Mouse (Mus musculus) spleen, adult 2 months (tissue): ENCODE measurements around the gene Nsg2. TPM values are rescaled to one million over a fixed set of nuclear protein-coding genes. Genes with fewer than 3 reads are reported as not detected.

Source experiments
- DNase-seq, 2 experiments: peaks; one replicate each; pipeline versions ENCODE4 v3.0.0 to v3.0.0-alpha.2; 2012 to 2021; ENCODE audit warnings: low spot score in 2 of 2, low read depth in 1 of 2
- H3K27ac ChIP-seq: fragments of 200-500 bp; 2 replicates; pipeline ENCODE4 v1.5.1; 2012; ENCODE audit warnings: low read length, inconsistent platforms; ENCODE audit not compliant: insufficient read depth
- H3K27me3 ChIP-seq: fragments of 200-500 bp; 2 replicates; pipeline ENCODE4 v1.6.1; 2012; ENCODE audit warnings: mild to moderate bottlenecking, moderate library complexity, low read length, inconsistent platforms; ENCODE audit not compliant: control insufficient read depth, insufficient read depth
- H3K36me3 ChIP-seq: fragments of 200-500 bp; 2 replicates; pipeline ENCODE4 v1.6.1; 2012; ENCODE audit warnings: mild to moderate bottlenecking, low read length, inconsistent platforms; ENCODE audit not compliant: control insufficient read depth, insufficient read depth
- H3K4me1 ChIP-seq: fragments of 200-500 bp; 2 replicates; pipeline ENCODE4 v1.6.1; 2011; ENCODE audit warnings: inconsistent platforms; ENCODE audit not compliant: control insufficient read depth, insufficient read depth, insufficient read length
- H3K4me3 ChIP-seq: fragments of 200-500 bp; 2 replicates; pipeline ENCODE4 v1.5.1; 2011; ENCODE audit warnings: mild to moderate bottlenecking, inconsistent platforms; ENCODE audit not compliant: insufficient read depth, insufficient read length; ENCODE audit errors: extremely low read depth
- CTCF ChIP-seq: fragments of 200-500 bp; IDR thresholded peaks from 2 replicates; pipeline ENCODE4 v1.5.1; 2011; ENCODE audit warnings: mild to moderate bottlenecking, inconsistent platforms; ENCODE audit not compliant: insufficient read depth, insufficient read length, insufficient replicate concordance; ENCODE audit errors: extremely low read depth
- POLR2A ChIP-seq: fragments of 200-500 bp; IDR thresholded peaks from 2 replicates; pipeline ENCODE4 v1.6.1; 2011; ENCODE audit warnings: low read depth, low read length, inconsistent platforms
- WGBS: fragments of 180-500 bp; shearing (Covaris S2); methylation state at CpG from one replicate; pipeline ENCODE4 v1.1.7; 2018; 5-methylcytosine and 5-hydroxymethylcytosine counted together
- polyA plus RNA-seq: library from polyadenylated mRNA; depleted of rRNA; stranded (reverse); fragments of >200 nt; gene quantifications from 2 replicates; pipeline ENCODE4 v1.2.3, GENCODE M21; 2012; rRNA removed

Nsg2 gene
- polyA plus RNA-seq, 1 experiment = 14.6 TPM

GRCm38 (mm10) chr11:32101059-32101632 is 100.9 kb downstream of the Nsg2 start:
- H3K4me3 ChIP-seq = no peak overlapping the region
- H3K36me3 ChIP-seq = no peaks in the 10 kb centered on the region
- H3K27ac ChIP-seq = no peak overlapping the region
- 81% methylated on average over 3 of the region's 3 CpGs for WGBS
- TF ChIP-seq POLR2A = no peak
- TF ChIP-seq CTCF = no peak
- no peaks in the 10 kb centered on the region for H3K27me3 ChIP-seq
- no peak for DNase-seq
- H3K4me1 ChIP-seq = no peaks in the 10 kb centered on the region

- Histone ChIP-seq H3K36me3 (no peaks in the 10 kb centered on the region), H3K4me3 (no peak overlapping the region), H3K4me1 (no peaks in the 10 kb centered on the region), H3K27me3 (no peaks in the 10 kb centered on the region), H3K27ac (no peak overlapping the region)
- 59% methylated on average over 12 of the region's 12 CpGs for WGBS
- DNase-seq = no peak
- TF ChIP-seq POLR2A (no peak), CTCF (no peak)
Measured at GRCm38 (mm10) chr11:32102976-32103375, 102.7 kb downstream of the Nsg2 start.

GRCm38 (mm10) chr11:32104406-32105116 is 104.3 kb downstream of the Nsg2 start:
- TF ChIP-seq POLR2A = no peak
- TF ChIP-seq CTCF = no peak
- H3K27ac ChIP-seq = no peak overlapping the region
- no peak for DNase-seq
- no peaks in the 10 kb centered on the region for H3K36me3 ChIP-seq
- H3K4me1 ChIP-seq = no peaks in the 10 kb centered on the region
- H3K4me3 ChIP-seq = no peak overlapping the region
- H3K27me3 ChIP-seq = no peaks in the 10 kb centered on the region
- 79% methylated on average over 9 of the region's 9 CpGs for WGBS

- 57% methylated on average over 10 of the region's 10 CpGs for WGBS
- DNase-seq = no peak
- H3K27me3 ChIP-seq = no peaks in the 10 kb centered on the region
- H3K4me3 ChIP-seq = no peak overlapping the region
- no peaks in the 10 kb centered on the region for H3K36me3 ChIP-seq
- no peaks in the 10 kb centered on the region for H3K4me1 ChIP-seq
- TF ChIP-seq CTCF (no peak), POLR2A (no peak)
- no peak overlapping the region for H3K27ac ChIP-seq
Measured at GRCm38 (mm10) chr11:32105750-32106646, 105.7 kb downstream of the Nsg2 start.

- no peaks in the 10 kb centered on the region for H3K27me3 ChIP-seq
- H3K4me1 ChIP-seq = no peaks in the 10 kb centered on the region
- WGBS = 81% methylated on average over 4 of the region's 4 CpGs
- H3K27ac ChIP-seq = no peak overlapping the region
- no peak for DNase-seq
- no peak overlapping the region for H3K4me3 ChIP-seq
- TF ChIP-seq CTCF (no peak), POLR2A (no peak)
- no peaks in the 10 kb centered on the region for H3K36me3 ChIP-seq
Measured at GRCm38 (mm10) chr11:32106647-32106985, 106.4 kb downstream of the Nsg2 start.

- TF ChIP-seq CTCF (no peak), POLR2A (no peak)
- 85% methylated on average over 8 of the region's 8 CpGs for WGBS
- Histone ChIP-seq H3K36me3 (no peaks in the 10 kb centered on the region), H3K27ac (no peak overlapping the region), H3K4me1 (no peaks in the 10 kb centered on the region), H3K27me3 (no peaks in the 10 kb centered on the region), H3K4me3 (no peak overlapping the region)
- no peak for DNase-seq
Measured at GRCm38 (mm10) chr11:32108441-32108840, 108.2 kb downstream of the Nsg2 start.

Other genes with a start within 250 kb of the Nsg2 start
- 8.5 and 10.4 TPM in 2 replicates for gene Cpeb4, start 128.3 kb upstream of the Nsg2 start, polyA plus RNA-seq
- not detected in 2 replicates for gene 4930524B15Rik, start 34.9 kb upstream of the Nsg2 start, polyA plus RNA-seq
- 27.6 and 36.0 TPM in 2 replicates for gene Il9r, start 199.8 kb downstream of the Nsg2 start, polyA plus RNA-seq
- 29.7 and 32.5 TPM in 2 replicates for gene Snrnp25, start 205.0 kb downstream of the Nsg2 start, polyA plus RNA-seq
- gene Rhbdf1, start 221.8 kb downstream of the Nsg2 start, polyA plus RNA-seq = 52.3 and 55.3 TPM in 2 replicates
- 10.4 and 11.1 TPM in 2 replicates for gene Mpg, start 226.0 kb downstream of the Nsg2 start, polyA plus RNA-seq